Mouse (Mus musculus) cerebellum, adult 18-20 months (tissue): ENCODE data around the gene Ntrk3.
A peak's percentile ranks its signal among the peaks of the same experiment; 100 is the strongest.

Source experiments
- DNase-seq, 2 experiments: peaks; one replicate each; pipeline ENCODE4 v3.0.0; 2021

The Ntrk3 gene

GRCm38 (mm10) chr7:78507032-78507611 is 230.7 kb downstream of the Ntrk3 start:
- peak; percentile 48 to 60 for DNase-seq

GRCm38 (mm10) chr7:78500863-78501262 is 236.9 kb downstream of the Ntrk3 start:
- no peak for DNase-seq

GRCm38 (mm10) chr7:78499970-78500369 is 237.8 kb downstream of the Ntrk3 start:
- DNase-seq = no peak

GRCm38 (mm10) chr7:78498356-78498755 is 239.5 kb downstream of the Ntrk3 start:
- peak in 1 of 2 experiments; percentile 46 for DNase-seq

GRCm38 (mm10) chr7:78497819-78498218 is 240.0 kb downstream of the Ntrk3 start:
- DNase-seq = no peak

GRCm38 (mm10) chr7:78493591-78493990 is 244.2 kb downstream of the Ntrk3 start:
- no peak for DNase-seq

- DNase-seq = peak; percentile 45 to 57
Observed at GRCm38 (mm10) chr7:78491176-78491575, 246.6 kb downstream of the Ntrk3 start.

GRCm38 (mm10) chr7:78484290-78484689 is 253.5 kb downstream of the Ntrk3 start:
- DNase-seq = no peak

- DNase-seq = peak; percentile 45 to 53
Observed at GRCm38 (mm10) chr7:78483729-78484128, 254.1 kb downstream of the Ntrk3 start.

GRCm38 (mm10) chr7:78483061-78483460 is 254.8 kb downstream of the Ntrk3 start:
- peak; percentile 75 to 81 for DNase-seq

GRCm38 (mm10) chr7:78478881-78479280 is 258.9 kb downstream of the Ntrk3 start:
- DNase-seq = peak; percentile 44 to 54

GRCm38 (mm10) chr7:78471755-78472154 is 266.1 kb downstream of the Ntrk3 start:
- DNase-seq = no peak

GRCm38 (mm10) chr7:78471270-78471669 is 266.5 kb downstream of the Ntrk3 start:
- peak; percentile 65 to 76 for DNase-seq

- no peak for DNase-seq
Observed at GRCm38 (mm10) chr7:78462605-78463004, 275.2 kb downstream of the Ntrk3 start.

GRCm38 (mm10) chr7:78459021-78459420 is 278.8 kb downstream of the Ntrk3 start:
- no peak for DNase-seq

- no peak for DNase-seq
Observed at GRCm38 (mm10) chr7:78451666-78452065, 286.1 kb downstream of the Ntrk3 start.

GRCm38 (mm10) chr7:78449909-78450592 is 287.8 kb downstream of the Ntrk3 start:
- DNase-seq = peak; percentile 66 to 67

- DNase-seq = peak in 1 of 2 experiments; percentile 38
Observed at GRCm38 (mm10) chr7:78448841-78449240, 289.0 kb downstream of the Ntrk3 start.

- DNase-seq = peak; percentile 54 to 55
Observed at GRCm38 (mm10) chr7:78443373-78444036, 294.3 kb downstream of the Ntrk3 start.

GRCm38 (mm10) chr7:78441706-78442105 is 296.1 kb downstream of the Ntrk3 start:
- peak; percentile 87 to 89 for DNase-seq

- DNase-seq = no peak
Observed at GRCm38 (mm10) chr7:78440896-78441295, 296.9 kb downstream of the Ntrk3 start.

GRCm38 (mm10) chr7:78440476-78440875 is 297.3 kb downstream of the Ntrk3 start:
- no peak for DNase-seq

GRCm38 (mm10) chr7:78439361-78440120 is 298.3 kb downstream of the Ntrk3 start:
- DNase-seq = peak; percentile 67 to 73
